Mouse (Mus musculus) megakaryocyte, embryonic 14.5 days (primary cell): Measurements from ENCODE around the gene P2rx4.

Experiments used
- FLI1 ChIP-seq: IDR thresholded peaks from 2 replicates; pipeline ENCODE4 v1.6.1; 2012; ENCODE audit warnings: low read length, inconsistent platforms, mixed read lengths
- GATA1 ChIP-seq: IDR thresholded peaks from 3 replicates; pipeline ENCODE4 v1.6.1; 2012; ENCODE audit warnings: mixed read lengths, low read length, inconsistent platforms, borderline replicate concordance

- no peak for TF ChIP-seq GATA1
- TF ChIP-seq FLI1: no peak
Observed at GRCm38 (mm10) chr5:122708819-122709218, 1.5 kb downstream of the P2rx4 start.
